Mouse (Mus musculus): Measurements from ENCODE around the gene Minpp1. TPM values are rescaled to one million over a fixed set of nuclear protein-coding genes. Genes with fewer than 3 reads are reported as not detected.
"Not testable (repeated sequence)": the region's sequence is repeated elsewhere in the genome, so short reads cannot be mapped to it uniquely, and the experiment has no call there.

The Minpp1 gene
- 16.3 and 19.3 TPM in 2 replicates for polyA plus RNA-seq (2012)

DNA sequence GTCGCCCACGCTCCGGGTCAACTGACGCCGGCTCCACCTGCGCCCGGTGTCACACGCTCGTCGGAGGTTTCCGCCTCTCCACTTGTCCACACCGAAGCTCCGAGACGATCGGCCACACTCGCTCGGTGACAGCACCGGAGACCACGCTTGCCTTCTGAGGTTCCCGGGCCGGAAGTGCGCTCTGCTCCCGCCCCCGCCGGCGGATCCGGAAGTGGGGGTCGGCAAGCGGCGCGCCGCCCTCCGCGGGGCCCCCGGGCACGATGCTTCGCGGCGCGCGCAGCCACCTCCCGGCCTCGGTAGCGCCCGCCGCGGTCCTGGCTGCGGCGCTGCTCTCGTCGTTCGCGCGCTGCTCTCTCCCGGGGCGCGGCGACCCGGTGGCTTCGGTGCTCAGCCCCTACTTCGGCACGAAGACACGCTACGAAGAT lies at the start of gene Minpp1:
Minpp1 (plus strand) TSS at position 89 of the 425 bp plus-strand sequence.
- Histone ChIP-seq H3K4me1 (ENCODE audit: control insufficient read depth) (peaks cover 70% of the 10 kb centered on the region), H3K9me3 (ENCODE audit: control insufficient read depth, low read length) (no peaks in the 10 kb centered on the region), H3K27me3 (ENCODE audit: control insufficient read depth) (no peaks in the 10 kb centered on the region), H3K36me3 (ENCODE audit: control insufficient read depth) (peaks cover 20% of the 10 kb centered on the region), H3K4me3 (replicated peaks) (peak within 1 kb of the TSS; percentile 99)
- TF ChIP-seq GATA1 (IDR thresholded peaks at IDR 0.05; ENCODE audit: low read length) = no peak
- no peak for TF ChIP-seq TAL1 (IDR thresholded peaks at IDR 0.05; ENCODE audit: low read length)

- no peaks in the 10 kb centered on the region for H3K27me3 ChIP-seq (ENCODE audit: control insufficient read depth)
- no peak for TF ChIP-seq GATA1 (IDR thresholded peaks at IDR 0.05; ENCODE audit: low read length)
- TF ChIP-seq TAL1 (IDR thresholded peaks at IDR 0.05; ENCODE audit: low read length) = no peak
- no peak overlapping the region for H3K4me3 ChIP-seq (replicated peaks)
- no peaks in the 10 kb centered on the region for H3K36me3 ChIP-seq (ENCODE audit: control insufficient read depth)
- H3K4me1 ChIP-seq (ENCODE audit: control insufficient read depth) = peaks cover 19% of the 10 kb centered on the region
- peaks cover 24% of the 10 kb centered on the region for H3K9me3 ChIP-seq (ENCODE audit: control insufficient read depth, low read length)
Measured at GRCm38 (mm10) chr19:32439356-32439755, 46.2 kb upstream of the Minpp1 start.

DNA sequence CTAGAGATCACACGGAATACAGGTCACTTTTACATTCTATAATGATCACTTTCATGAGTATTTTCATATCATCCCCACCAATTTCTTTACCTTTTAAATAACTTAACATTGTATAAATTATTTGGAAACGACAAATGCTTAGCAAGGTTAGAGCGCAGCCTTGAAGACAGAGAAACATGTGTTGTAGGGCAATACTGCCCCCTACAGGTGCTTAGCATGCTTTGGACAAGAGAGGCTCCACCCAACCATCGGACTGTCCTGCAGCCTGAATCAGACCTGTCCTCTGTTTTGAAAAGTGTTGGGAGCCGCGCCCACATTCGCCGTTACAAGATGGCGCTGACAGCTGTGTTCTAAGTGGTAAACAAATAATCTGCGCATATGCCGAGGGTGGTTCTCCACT lies 44.0 kb upstream of the Minpp1 start:
- TF ChIP-seq TAL1 (IDR thresholded peaks at IDR 0.05; ENCODE audit: low read length) (no peak), GATA1 (IDR thresholded peaks at IDR 0.05; ENCODE audit: low read length) (no peak)
- peaks cover 24% of the 10 kb centered on the region for H3K9me3 ChIP-seq (ENCODE audit: control insufficient read depth, low read length)
- H3K4me1 ChIP-seq (ENCODE audit: control insufficient read depth) = peaks cover 18% of the 10 kb centered on the region
- H3K4me3 ChIP-seq (replicated peaks) = no peak overlapping the region
- no peaks in the 10 kb centered on the region for H3K36me3 ChIP-seq (ENCODE audit: control insufficient read depth)
- no peaks in the 10 kb centered on the region for H3K27me3 ChIP-seq (ENCODE audit: control insufficient read depth)

DNA sequence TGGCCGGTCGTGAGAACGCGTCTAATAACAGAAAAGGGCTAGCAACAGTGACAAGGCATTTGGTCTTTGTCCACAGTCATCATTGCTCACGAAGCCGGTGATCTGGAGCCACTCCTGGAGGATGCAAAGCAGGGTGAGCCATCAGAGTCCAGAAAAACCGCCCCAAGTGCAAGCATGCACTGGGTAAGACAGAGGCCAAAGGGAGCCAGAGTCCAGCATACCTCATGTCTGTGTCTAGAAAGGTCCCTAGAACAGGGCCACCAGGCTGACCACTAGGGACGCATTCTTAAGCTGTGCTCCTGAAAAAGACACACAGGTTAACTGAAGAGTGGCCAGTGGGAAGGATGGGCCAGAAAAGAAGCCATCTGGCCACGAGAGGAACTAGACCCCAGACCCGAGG lies 36.6 kb upstream of the Minpp1 start:
- Histone ChIP-seq H3K4me1 (ENCODE audit: control insufficient read depth) (no peaks in the 10 kb centered on the region), H3K9me3 (ENCODE audit: control insufficient read depth, low read length) (peaks cover 3% of the 10 kb centered on the region; the same call in 1 of the 2 replicates), H3K4me3 (replicated peaks) (no peak overlapping the region), H3K27me3 (ENCODE audit: control insufficient read depth) (no peaks in the 10 kb centered on the region), H3K36me3 (ENCODE audit: control insufficient read depth) (no peaks in the 10 kb centered on the region)
- TF ChIP-seq GATA1 (IDR thresholded peaks at IDR 0.05; ENCODE audit: low read length) = no peak
- no peak for TF ChIP-seq TAL1 (IDR thresholded peaks at IDR 0.05; ENCODE audit: low read length)

DNA sequence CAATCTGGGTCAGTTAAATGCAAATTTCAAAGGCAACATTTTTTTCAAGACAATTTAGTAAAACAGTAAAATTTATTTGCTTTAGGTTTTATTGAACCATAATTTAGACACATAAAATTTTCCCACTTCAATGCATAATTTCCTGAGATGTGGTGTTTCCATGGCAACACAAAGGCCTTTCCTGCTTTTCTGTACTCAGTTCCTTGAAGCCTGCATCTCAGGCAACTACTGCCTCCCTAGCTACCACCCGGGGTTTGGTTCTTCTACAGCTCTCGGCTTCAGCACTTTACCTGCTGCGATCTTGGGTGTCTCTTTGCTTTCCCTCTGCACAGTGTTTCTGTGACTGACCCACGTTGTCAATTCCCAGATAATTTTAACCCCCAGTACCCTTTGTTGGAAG lies 33.3 kb upstream of the Minpp1 start:
- Histone ChIP-seq H3K4me3 (replicated peaks) (no peak overlapping the region), H3K36me3 (ENCODE audit: control insufficient read depth) (no peaks in the 10 kb centered on the region), H3K27me3 (ENCODE audit: control insufficient read depth) (no peaks in the 10 kb centered on the region), H3K9me3 (ENCODE audit: control insufficient read depth, low read length) (peaks cover 3% of the 10 kb centered on the region; the same call in 1 of the 2 replicates), H3K4me1 (ENCODE audit: control insufficient read depth) (no peaks in the 10 kb centered on the region)
- TF ChIP-seq TAL1 (IDR thresholded peaks at IDR 0.05; ENCODE audit: low read length) (no peak), GATA1 (IDR thresholded peaks at IDR 0.05; ENCODE audit: low read length) (no peak)

DNA sequence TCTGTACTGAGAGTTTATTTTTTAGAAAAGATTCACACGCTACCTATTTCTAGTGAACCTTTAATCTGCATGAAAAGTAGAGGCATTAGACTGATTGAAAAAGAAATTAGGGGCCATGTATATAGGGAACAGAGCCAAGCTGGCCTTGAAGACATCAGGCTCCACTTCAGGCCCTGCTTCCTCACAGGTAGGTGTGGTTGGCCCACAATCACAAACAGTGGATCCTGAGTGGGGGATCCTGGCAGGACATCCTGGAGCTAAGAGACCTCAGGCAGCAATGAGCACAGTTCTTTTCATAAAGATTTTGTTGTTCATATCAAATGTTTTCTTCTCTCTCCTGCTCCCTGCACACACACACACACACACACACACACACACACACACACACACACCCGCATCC lies 28.8 kb upstream of the Minpp1 start:
- H3K4me1 ChIP-seq (ENCODE audit: control insufficient read depth) = no peaks in the 10 kb centered on the region
- no peak for TF ChIP-seq GATA1 (IDR thresholded peaks at IDR 0.05; ENCODE audit: low read length)
- TF ChIP-seq TAL1 (IDR thresholded peaks at IDR 0.05; ENCODE audit: low read length) = no peak
- H3K27me3 ChIP-seq (ENCODE audit: control insufficient read depth) = no peaks in the 10 kb centered on the region
- no peaks in the 10 kb centered on the region for H3K9me3 ChIP-seq (ENCODE audit: control insufficient read depth, low read length)
- H3K4me3 ChIP-seq (replicated peaks) = no peak overlapping the region
- no peaks in the 10 kb centered on the region for H3K36me3 ChIP-seq (ENCODE audit: control insufficient read depth)

- H3K9me3 ChIP-seq (ENCODE audit: control insufficient read depth, low read length); H3K4me3 ChIP-seq (replicated peaks); H3K4me1 ChIP-seq (ENCODE audit: control insufficient read depth); H3K27me3 ChIP-seq (ENCODE audit: control insufficient read depth); H3K36me3 ChIP-seq (ENCODE audit: control insufficient read depth): not testable (repeated sequence)
Measured at GRCm38 (mm10) chr19:32457631-32458030, 27.9 kb upstream of the Minpp1 start.

DNA sequence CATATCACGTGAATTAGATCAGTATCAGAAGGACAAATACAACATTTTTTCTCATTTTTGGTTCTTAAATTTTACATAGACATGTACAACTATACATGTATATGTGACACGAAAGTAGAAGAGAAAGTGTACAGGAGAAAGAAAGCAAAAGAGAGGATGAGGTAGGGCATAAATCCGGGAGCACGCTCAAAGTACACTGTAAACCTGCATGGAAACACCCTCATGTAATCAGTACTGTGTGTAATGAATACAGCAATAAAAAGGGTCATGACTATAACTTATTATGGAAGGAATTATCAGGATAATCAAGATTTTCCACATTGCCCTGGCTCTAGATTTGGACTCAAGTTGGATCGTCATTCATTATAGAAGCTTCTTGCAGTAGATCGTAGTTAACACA lies 22.5 kb upstream of the Minpp1 start:
- TF ChIP-seq TAL1 (IDR thresholded peaks at IDR 0.05; ENCODE audit: low read length) = no peak
- TF ChIP-seq GATA1 (IDR thresholded peaks at IDR 0.05; ENCODE audit: low read length) = no peak
- no peaks in the 10 kb centered on the region for H3K27me3 ChIP-seq (ENCODE audit: control insufficient read depth)
- no peaks in the 10 kb centered on the region for H3K9me3 ChIP-seq (ENCODE audit: control insufficient read depth, low read length)
- peaks cover 9% of the 10 kb centered on the region for H3K4me1 ChIP-seq (ENCODE audit: control insufficient read depth)
- no peaks in the 10 kb centered on the region for H3K36me3 ChIP-seq (ENCODE audit: control insufficient read depth)
- no peak overlapping the region for H3K4me3 ChIP-seq (replicated peaks)

DNA sequence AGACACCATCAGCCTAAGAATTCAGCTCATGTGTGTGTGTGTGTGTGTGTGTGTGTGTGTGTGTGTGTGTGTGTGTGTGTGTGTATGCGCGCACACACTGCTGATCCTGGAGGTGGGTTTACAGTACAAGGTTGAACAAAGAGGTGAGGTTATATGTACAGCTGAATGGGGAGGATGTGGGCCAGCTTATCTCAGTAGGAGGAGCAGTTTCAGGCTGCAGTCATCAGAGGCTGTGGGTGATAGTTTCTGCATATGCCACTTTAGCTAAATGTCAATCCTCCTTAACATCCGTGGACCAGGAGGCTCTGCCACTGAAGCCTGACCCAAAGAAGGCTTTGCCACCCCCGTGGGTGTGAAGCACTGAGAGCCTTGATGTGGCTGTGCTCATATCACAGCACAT lies 20.3 kb upstream of the Minpp1 start:
- TF ChIP-seq TAL1 (IDR thresholded peaks at IDR 0.05; ENCODE audit: low read length) (no peak), GATA1 (IDR thresholded peaks at IDR 0.05; ENCODE audit: low read length) (no peak)

DNA sequence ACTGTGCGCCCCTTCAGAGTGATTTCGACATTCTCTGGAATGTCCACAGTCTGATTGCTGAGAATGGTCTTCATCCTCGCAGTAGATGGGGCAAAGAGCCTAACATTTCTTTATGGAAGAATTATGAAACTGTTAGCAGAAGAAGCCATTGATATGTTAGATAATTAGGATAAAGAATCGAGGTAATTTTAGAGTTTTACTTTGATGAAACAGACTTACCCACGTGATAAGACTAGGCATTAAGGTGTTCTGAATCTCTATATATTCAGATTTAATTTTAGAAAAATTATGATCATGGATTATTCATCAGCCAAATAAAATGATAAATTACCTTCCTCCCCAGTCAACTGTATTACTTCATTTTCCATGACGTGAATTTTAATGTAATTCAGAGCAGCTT lies 19.1 kb upstream of the Minpp1 start, which contains the start of gene Rpl9-ps6:
Rpl9-ps6 (minus strand) TSS at position 101 of the 400 bp plus-strand sequence.
- Histone ChIP-seq H3K36me3 (ENCODE audit: control insufficient read depth) (peaks cover 4% of the 10 kb centered on the region), H3K4me1 (ENCODE audit: control insufficient read depth) (peaks cover 23% of the 10 kb centered on the region), H3K27me3 (ENCODE audit: control insufficient read depth) (no peaks in the 10 kb centered on the region), H3K9me3 (ENCODE audit: control insufficient read depth, low read length) (no peaks in the 10 kb centered on the region), H3K4me3 (replicated peaks) (no peak within 1 kb of the TSS)
- TF ChIP-seq GATA1 (IDR thresholded peaks at IDR 0.05; ENCODE audit: low read length) (no peak), TAL1 (IDR thresholded peaks at IDR 0.05; ENCODE audit: low read length) (no peak)

More for the DNA sequence above, 20.3 kb upstream of the Minpp1 start:
- H3K9me3 ChIP-seq (ENCODE audit: control insufficient read depth, low read length) = no peaks in the 10 kb centered on the region
- H3K36me3 ChIP-seq (ENCODE audit: control insufficient read depth) = no peaks in the 10 kb centered on the region
- H3K4me1 ChIP-seq (ENCODE audit: control insufficient read depth) = peaks cover 13% of the 10 kb centered on the region
- no peaks in the 10 kb centered on the region for H3K27me3 ChIP-seq (ENCODE audit: control insufficient read depth)
- H3K4me3 ChIP-seq (replicated peaks) = no peak overlapping the region

Data from erythroblast, embryonic 14.5 days (primary cell).